Mouse (Mus musculus): Measurements from ENCODE around the gene Abcc10. TPM values are rescaled to one million over a fixed set of nuclear protein-coding genes. Genes with fewer than 3 reads are reported as not detected.

Gene Abcc10
- polyA plus RNA-seq, 1 experiment from 2014 or later = 8.3 TPM

GRCm38 (mm10) chr17:46320492-46320891, 7.7 kb downstream of the Abcc10 start:
- no peak overlapping the region for H3K4me3 ChIP-seq (ENCODE audit: low read depth, low read length)
- no peaks in the 10 kb centered on the region for H3K4me1 ChIP-seq (replicated peaks; ENCODE audit: control insufficient read depth, insufficient read depth, low read length)
- WGBS = 82% methylated on average over 6 of the region's 6 CpGs

GRCm38 (mm10) chr17:46315813-46316212, 12.3 kb downstream of the Abcc10 start:
- ATAC-seq (replicated peaks; ENCODE audit: low FRiP score) = no peak
- no peaks in the 10 kb centered on the region for H3K9me3 ChIP-seq (ENCODE audit: control insufficient read depth, low read length)
- no peak overlapping the region for H3K9ac ChIP-seq (ENCODE audit: low read length)
- H3K27ac ChIP-seq (ENCODE audit: low read depth, low read length) = no peak overlapping the region
- H3K4me1 ChIP-seq (replicated peaks; ENCODE audit: control insufficient read depth, insufficient read depth, low read length) = no peaks in the 10 kb centered on the region
- H3K27me3 ChIP-seq (ENCODE audit: control insufficient read depth, insufficient read depth, low read length) = no peaks in the 10 kb centered on the region
- no peak overlapping the region for H3K4me3 ChIP-seq (ENCODE audit: low read depth, low read length)
- WGBS = 88% methylated on average over 10 of the region's 10 CpGs
- H3K4me2 ChIP-seq (ENCODE audit: low read depth, low read length, severe bottlenecking) = no peak overlapping the region
- H3K36me3 ChIP-seq (ENCODE audit: control insufficient read depth, insufficient read depth, low read length) = no peaks in the 10 kb centered on the region
- no peak for DNase-seq (ENCODE audit: low spot score)

More at GRCm38 (mm10) chr17:46320492-46320891, 7.7 kb downstream of the Abcc10 start:
- no peak for DNase-seq (ENCODE audit: low spot score)
- no peaks in the 10 kb centered on the region for H3K36me3 ChIP-seq (ENCODE audit: control insufficient read depth, insufficient read depth, low read length)
- no peak overlapping the region for H3K9ac ChIP-seq (ENCODE audit: low read length)
- H3K9me3 ChIP-seq (ENCODE audit: control insufficient read depth, low read length) = no peaks in the 10 kb centered on the region
- H3K4me2 ChIP-seq (ENCODE audit: low read depth, low read length, severe bottlenecking) = no peak overlapping the region
- no peaks in the 10 kb centered on the region for H3K27me3 ChIP-seq (ENCODE audit: control insufficient read depth, insufficient read depth, low read length)
- no peak overlapping the region for H3K27ac ChIP-seq (ENCODE audit: low read depth, low read length)
- ATAC-seq (replicated peaks; ENCODE audit: low FRiP score) = no peak

GRCm38 (mm10) chr17:46313135-46313715, 14.9 kb downstream of the Abcc10 start:
- H3K4me2 ChIP-seq (ENCODE audit: low read depth, low read length, severe bottlenecking) = no peak overlapping the region
- H3K27ac ChIP-seq (ENCODE audit: low read depth, low read length) = no peak overlapping the region

GRCm38 (mm10) chr17:46310515-46310914, 17.6 kb downstream of the Abcc10 start:
- Histone ChIP-seq H3K9ac (ENCODE audit: low read length) (no peak overlapping the region), H3K9me3 (ENCODE audit: control insufficient read depth, low read length) (no peaks in the 10 kb centered on the region), H3K4me2 (ENCODE audit: low read depth, low read length, severe bottlenecking) (no peak overlapping the region), H3K4me3 (ENCODE audit: low read depth, low read length) (no peak overlapping the region), H3K27ac (ENCODE audit: low read depth, low read length) (no peak overlapping the region), H3K4me1 (replicated peaks; ENCODE audit: control insufficient read depth, insufficient read depth, low read length) (no peaks in the 10 kb centered on the region), H3K27me3 (ENCODE audit: control insufficient read depth, insufficient read depth, low read length) (no peaks in the 10 kb centered on the region), H3K36me3 (ENCODE audit: control insufficient read depth, insufficient read depth, low read length) (no peaks in the 10 kb centered on the region)
- no peak for ATAC-seq (replicated peaks; ENCODE audit: low FRiP score)
- WGBS = 87% methylated on average over 10 of the region's 10 CpGs
- DNase-seq (ENCODE audit: low spot score) = no peak

More at GRCm38 (mm10) chr17:46313135-46313715, 14.9 kb downstream of the Abcc10 start:
- no peak overlapping the region for H3K4me3 ChIP-seq (ENCODE audit: low read depth, low read length)
- H3K27me3 ChIP-seq (ENCODE audit: control insufficient read depth, insufficient read depth, low read length) = no peaks in the 10 kb centered on the region
- ATAC-seq (replicated peaks; ENCODE audit: low FRiP score) (no peak), DNase-seq (ENCODE audit: low spot score) (no peak)
- no peaks in the 10 kb centered on the region for H3K9me3 ChIP-seq (ENCODE audit: control insufficient read depth, low read length)
- H3K36me3 ChIP-seq (ENCODE audit: control insufficient read depth, insufficient read depth, low read length) = no peaks in the 10 kb centered on the region
- H3K4me1 ChIP-seq (replicated peaks; ENCODE audit: control insufficient read depth, insufficient read depth, low read length) = no peaks in the 10 kb centered on the region
- WGBS = 85% methylated on average over 9 of the region's 9 CpGs
- H3K9ac ChIP-seq (ENCODE audit: low read length) = no peak overlapping the region

GRCm38 (mm10) chr17:46309835-46310234, 18.3 kb downstream of the Abcc10 start:
- Histone ChIP-seq H3K4me2 (ENCODE audit: low read depth, low read length, severe bottlenecking) (no peak overlapping the region), H3K9me3 (ENCODE audit: control insufficient read depth, low read length) (no peaks in the 10 kb centered on the region), H3K4me1 (replicated peaks; ENCODE audit: control insufficient read depth, insufficient read depth, low read length) (no peaks in the 10 kb centered on the region), H3K27me3 (ENCODE audit: control insufficient read depth, insufficient read depth, low read length) (no peaks in the 10 kb centered on the region), H3K9ac (ENCODE audit: low read length) (no peak overlapping the region), H3K4me3 (ENCODE audit: low read depth, low read length) (no peak overlapping the region), H3K36me3 (ENCODE audit: control insufficient read depth, insufficient read depth, low read length) (no peaks in the 10 kb centered on the region), H3K27ac (ENCODE audit: low read depth, low read length) (no peak overlapping the region)
- ATAC-seq (replicated peaks; ENCODE audit: low FRiP score) = no peak
- WGBS = 88% methylated on average over 12 of the region's 12 CpGs
- DNase-seq (ENCODE audit: low spot score) = no peak

GRCm38 (mm10) chr17:46306956-46307355, 21.2 kb downstream of the Abcc10 start:
- Histone ChIP-seq H3K4me2 (ENCODE audit: low read depth, low read length, severe bottlenecking) (no peak overlapping the region), H3K27ac (ENCODE audit: low read depth, low read length) (no peak overlapping the region), H3K27me3 (ENCODE audit: control insufficient read depth, insufficient read depth, low read length) (no peaks in the 10 kb centered on the region), H3K4me3 (ENCODE audit: low read depth, low read length) (no peak overlapping the region), H3K4me1 (replicated peaks; ENCODE audit: control insufficient read depth, insufficient read depth, low read length) (no peaks in the 10 kb centered on the region), H3K9ac (ENCODE audit: low read length) (no peak overlapping the region), H3K36me3 (ENCODE audit: control insufficient read depth, insufficient read depth, low read length) (no peaks in the 10 kb centered on the region), H3K9me3 (ENCODE audit: control insufficient read depth, low read length) (no peaks in the 10 kb centered on the region)
- ATAC-seq (replicated peaks; ENCODE audit: low FRiP score) (no peak), DNase-seq (ENCODE audit: low spot score) (no peak)
- 93% methylated on average over 15 of the region's 15 CpGs for WGBS

GRCm38 (mm10) chr17:46304184-46304583, 24.0 kb downstream of the Abcc10 start:
- no peak for ATAC-seq (replicated peaks; ENCODE audit: low FRiP score)
- Histone ChIP-seq H3K4me3 (ENCODE audit: low read depth, low read length) (no peak overlapping the region), H3K36me3 (ENCODE audit: control insufficient read depth, insufficient read depth, low read length) (no peaks in the 10 kb centered on the region), H3K27me3 (ENCODE audit: control insufficient read depth, insufficient read depth, low read length) (peaks cover 2% of the 10 kb centered on the region), H3K4me2 (ENCODE audit: low read depth, low read length, severe bottlenecking) (no peak overlapping the region), H3K4me1 (replicated peaks; ENCODE audit: control insufficient read depth, insufficient read depth, low read length) (no peaks in the 10 kb centered on the region), H3K9me3 (ENCODE audit: control insufficient read depth, low read length) (no peaks in the 10 kb centered on the region), H3K27ac (ENCODE audit: low read depth, low read length) (no peak overlapping the region), H3K9ac (ENCODE audit: low read length) (no peak overlapping the region)
- WGBS = 91% methylated on average over 9 of the region's 9 CpGs
- DNase-seq (ENCODE audit: low spot score) = no peak

- Histone ChIP-seq H3K9me3 (ENCODE audit: control insufficient read depth, low read length) (no peaks in the 10 kb centered on the region), H3K4me1 (replicated peaks; ENCODE audit: control insufficient read depth, insufficient read depth, low read length) (peaks cover 7% of the 10 kb centered on the region; the same call in 1 of the 2 replicates), H3K27me3 (ENCODE audit: control insufficient read depth, insufficient read depth, low read length) (peaks cover 21% of the 10 kb centered on the region), H3K4me2 (ENCODE audit: low read depth, low read length, severe bottlenecking) (no peak overlapping the region), H3K27ac (ENCODE audit: low read depth, low read length) (no peak overlapping the region), H3K36me3 (ENCODE audit: control insufficient read depth, insufficient read depth, low read length) (no peaks in the 10 kb centered on the region), H3K4me3 (ENCODE audit: low read depth, low read length) (no peak overlapping the region), H3K9ac (ENCODE audit: low read length) (no peak overlapping the region)
- ATAC-seq (replicated peaks; ENCODE audit: low FRiP score) (no peak), DNase-seq (ENCODE audit: low spot score) (no peak)
- 84% methylated on average over 12 of the region's 12 CpGs for WGBS
These were observed 26.3 kb downstream of the Abcc10 start for GRCm38 (mm10) chr17:46301892-46302291.

GRCm38 (mm10) chr17:46298220-46298913, 29.8 kb downstream of the Abcc10 start:
- ATAC-seq (replicated peaks; ENCODE audit: low FRiP score) (peak; percentile 88), DNase-seq (ENCODE audit: low spot score) (peak; percentile 92)
- H3K4me1 ChIP-seq (replicated peaks; ENCODE audit: control insufficient read depth, insufficient read depth, low read length) = peaks cover 7% of the 10 kb centered on the region; the same call in 1 of the 2 replicates
- H3K9me3 ChIP-seq (ENCODE audit: control insufficient read depth, low read length) = no peaks in the 10 kb centered on the region
- no peak overlapping the region for H3K27ac ChIP-seq (ENCODE audit: low read depth, low read length)
- peaks cover 32% of the 10 kb centered on the region for H3K27me3 ChIP-seq (ENCODE audit: control insufficient read depth, insufficient read depth, low read length)
- peak overlapping the region; percentile 99 for H3K4me2 ChIP-seq (ENCODE audit: low read depth, low read length, severe bottlenecking)
- under 1% methylated on average over 47 of the region's 48 CpGs for WGBS
- H3K36me3 ChIP-seq (ENCODE audit: control insufficient read depth, insufficient read depth, low read length) = no peaks in the 10 kb centered on the region
- H3K4me3 ChIP-seq (ENCODE audit: low read depth, low read length) = peak overlapping the region; percentile 59
- H3K9ac ChIP-seq (ENCODE audit: low read length) = peak overlapping the region; percentile 43
